Mouse (Mus musculus): Measurements from ENCODE around the gene Lrg1. TPM values are rescaled to one million over a fixed set of nuclear protein-coding genes. Genes with fewer than 3 reads are reported as not detected.

Gene Lrg1
- total RNA-seq, 2 experiments from 2014 or later = 1.7 to 6.9 TPM

- no peak for ATAC-seq (replicated peaks; ENCODE audit: low FRiP score, poor library complexity, severe bottlenecking)
These were observed 16.2 kb upstream of the Lrg1 start for GRCm38 (mm10) chr17:56137839-56138613.

- no peak for ATAC-seq (replicated peaks; ENCODE audit: low FRiP score, poor library complexity, severe bottlenecking)
These were observed 14.8 kb upstream of the Lrg1 start for GRCm38 (mm10) chr17:56136558-56136957.

- peak; percentile 66 for ATAC-seq (replicated peaks; ENCODE audit: low FRiP score, poor library complexity, severe bottlenecking)
These were observed 12.7 kb upstream of the Lrg1 start for GRCm38 (mm10) chr17:56134463-56134971.

- ATAC-seq (replicated peaks; ENCODE audit: low FRiP score, poor library complexity, severe bottlenecking) = no peak
These were observed 11.9 kb upstream of the Lrg1 start for GRCm38 (mm10) chr17:56133457-56134363.

- ATAC-seq (replicated peaks; ENCODE audit: low FRiP score, poor library complexity, severe bottlenecking) = peak; percentile 53; the same call in 1 of the 2 replicates
These were observed 10.9 kb upstream of the Lrg1 start for GRCm38 (mm10) chr17:56132661-56133060.

GRCm38 (mm10) chr17:56131814-56132213 is 10.0 kb upstream of the Lrg1 start:
- ATAC-seq (replicated peaks; ENCODE audit: low FRiP score, poor library complexity, severe bottlenecking) = peak; percentile 35; the same call in 1 of the 2 replicates

GRCm38 (mm10) chr17:56131136-56131535 is 9.3 kb upstream of the Lrg1 start:
- no peak for ATAC-seq (replicated peaks; ENCODE audit: low FRiP score, poor library complexity, severe bottlenecking)

GRCm38 (mm10) chr17:56128246-56128645 is 6.4 kb upstream of the Lrg1 start:
- ATAC-seq (replicated peaks; ENCODE audit: low FRiP score, poor library complexity, severe bottlenecking) = no peak

- ATAC-seq (replicated peaks; ENCODE audit: low FRiP score, poor library complexity, severe bottlenecking) = 0 out of 2 replicates have a peak, but pooled peaks have one; percentile 11
These were observed 4.4 kb upstream of the Lrg1 start for GRCm38 (mm10) chr17:56126175-56126574.

GRCm38 (mm10) chr17:56125276-56125630 is 3.5 kb upstream of the Lrg1 start:
- no peak for ATAC-seq (replicated peaks; ENCODE audit: low FRiP score, poor library complexity, severe bottlenecking)

GRCm38 (mm10) chr17:56124377-56125275 is 2.8 kb upstream of the Lrg1 start:
- ATAC-seq (replicated peaks; ENCODE audit: low FRiP score, poor library complexity, severe bottlenecking) = 0 out of 2 replicates have a peak, but pooled peaks have one; percentile 53

GRCm38 (mm10) chr17:56123681-56124340 is 2.0 kb upstream of the Lrg1 start:
- no peak for ATAC-seq (replicated peaks; ENCODE audit: low FRiP score, poor library complexity, severe bottlenecking)

GRCm38 (mm10) chr17:56123161-56123560 is 1.4 kb upstream of the Lrg1 start:
- ATAC-seq (replicated peaks; ENCODE audit: low FRiP score, poor library complexity, severe bottlenecking) = no peak

- ATAC-seq (replicated peaks; ENCODE audit: low FRiP score, poor library complexity, severe bottlenecking) = no peak
These were observed 1.6 kb downstream of the Lrg1 start for GRCm38 (mm10) chr17:56119981-56120880.

- ATAC-seq (replicated peaks; ENCODE audit: low FRiP score, poor library complexity, severe bottlenecking) = no peak
These were observed 2.4 kb downstream of the Lrg1 start for GRCm38 (mm10) chr17:56119431-56119830.

- no peak for ATAC-seq (replicated peaks; ENCODE audit: low FRiP score, poor library complexity, severe bottlenecking)
These were observed 4.5 kb downstream of the Lrg1 start, which contains the start of gene Plin5 for GRCm38 (mm10) chr17:56117251-56117710. Plin5 (minus strand) TSS chr17:56117596.

- no peak for ATAC-seq (replicated peaks; ENCODE audit: low FRiP score, poor library complexity, severe bottlenecking)
These were observed 5.6 kb downstream of the Lrg1 start for GRCm38 (mm10) chr17:56116193-56116592.

GRCm38 (mm10) chr17:56112743-56113142 is 9.1 kb downstream of the Lrg1 start:
- no peak for ATAC-seq (replicated peaks; ENCODE audit: low FRiP score, poor library complexity, severe bottlenecking)
